Mouse (Mus musculus) intestine, embryonic 14.5 days (tissue): ENCODE measurements around the gene Pole. TPM values are rescaled to one million over a fixed set of nuclear protein-coding genes. Genes with fewer than 3 reads are reported as not detected.

ENCODE experiments used
- ATAC-seq: fragments of 200-750 bp; cut with Nextera tagmentation; replicated peaks from 2 replicates; pipeline ENCODE4 v1.8.0; 2017; ENCODE audit warnings: low read depth, moderate number of reproducible peaks, moderate TSS enrichment, moderate library complexity; ENCODE audit not compliant: low FRiP score, low TSS enrichment
- DNase-seq: peaks from one replicate; pipeline ENCODE4 v3.0.0-alpha.2; 2018; ENCODE audit warnings: low spot score
- H3K27ac ChIP-seq: fragments of 300-500 bp; sonication (generic); 2 replicates; pipeline ENCODE4 v1.5.1; 2014; ENCODE audit warnings: low read depth, mild to moderate bottlenecking, control low read depth
- H3K27me3 ChIP-seq: fragments of 300-500 bp; sonication (generic); replicated peaks from 2 replicates; pipeline ENCODE4 v1.6.1; 2014; ENCODE audit warnings: low read length, control low read depth; ENCODE audit not compliant: control insufficient read depth, insufficient read depth
- H3K36me3 ChIP-seq: fragments of 300-500 bp; sonication (generic); 2 replicates; pipeline ENCODE4 v1.6.1; 2014; ENCODE audit warnings: low read length, control low read depth; ENCODE audit not compliant: control insufficient read depth, insufficient read depth
- H3K4me1 ChIP-seq: fragments of 300-500 bp; sonication (generic); replicated peaks from 2 replicates; pipeline ENCODE4 v1.6.1; 2014; ENCODE audit warnings: low read length, control low read depth, mixed read lengths; ENCODE audit not compliant: control insufficient read depth, insufficient read depth
- H3K4me2 ChIP-seq: fragments of 300-500 bp; sonication (generic); 2 replicates; pipeline ENCODE4 v1.6.1; 2014; ENCODE audit warnings: low read length
- H3K4me3 ChIP-seq: fragments of 300-500 bp; sonication (generic); 2 replicates; pipeline ENCODE4 v1.5.1; 2014; ENCODE audit warnings: low read depth, low read length, control low read depth, mixed read lengths
- H3K9ac ChIP-seq: fragments of 300-500 bp; sonication (generic); 2 replicates; pipeline ENCODE4 v1.6.1; 2014; ENCODE audit warnings: mild to moderate bottlenecking, low read length
- H3K9me3 ChIP-seq: fragments of 300-500 bp; sonication (generic); 2 replicates; pipeline ENCODE4 v1.6.1; 2016; ENCODE audit warnings: low read length, control low read depth; ENCODE audit not compliant: control insufficient read depth
- WGBS: fragments of 180-500 bp; shearing (Covaris S2); extraction: QIAGEN DNeasy Blood & Tissue Kit; methylation state at CpG from one replicate; pipeline ENCODE4 v1.1.7; 2014; 5-methylcytosine and 5-hydroxymethylcytosine counted together
- polyA plus RNA-seq: library from polyadenylated mRNA; unstranded; fragments of >200 nt; fragmentation: Nextera tagmentation; extraction: Ambion mirVana; gene quantifications from 2 replicates; pipeline ENCODE4 v1.2.1, GENCODE M21; 2014

The Pole gene
- polyA plus RNA-seq, 1 experiment from 2014 or later, result 33.3 TPM

GRCm38 (mm10) chr5:110357531-110358179 lies 71.5 kb downstream of the Pole start:
- H3K4me3 ChIP-seq, result no peak overlapping the region
- DNase-seq (peak; percentile 96), ATAC-seq (0 out of 2 replicates have a peak, but pooled peaks have one; percentile 16)
- H3K27me3 ChIP-seq, result peaks cover 11% of the 10 kb centered on the region; the same call in 1 of the 2 replicates
- H3K4me1 ChIP-seq, result no peaks in the 10 kb centered on the region
- H3K9ac ChIP-seq, result no peak overlapping the region
- H3K4me2 ChIP-seq, result no peak overlapping the region
- H3K36me3 ChIP-seq, result no peaks in the 10 kb centered on the region
- H3K9me3 ChIP-seq, result no peaks in the 10 kb centered on the region
- WGBS, result 43% methylated on average over 9 of the region's 9 CpGs
- H3K27ac ChIP-seq, result no peak overlapping the region

DNA sequence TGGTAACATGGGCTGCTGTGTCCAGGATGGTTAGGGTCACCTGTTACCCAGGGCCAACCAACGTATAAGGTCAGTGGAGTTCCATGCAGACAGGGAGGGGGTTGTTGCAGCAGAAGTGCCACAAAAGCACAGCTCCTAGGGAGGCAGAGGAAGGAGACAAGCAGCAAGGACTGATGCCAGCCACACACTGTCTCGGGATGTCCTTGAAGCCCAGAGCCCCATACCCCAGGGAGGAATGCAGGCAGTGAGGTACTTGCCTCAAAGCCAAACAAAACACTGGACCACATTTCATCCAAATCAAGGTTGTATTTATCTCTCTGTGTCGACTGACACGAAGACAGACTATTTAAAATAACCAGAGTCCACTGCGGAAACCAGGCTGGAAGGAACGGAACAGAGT lies 75.4 kb downstream of the Pole start:
- no peaks in the 10 kb centered on the region for H3K27me3 ChIP-seq
- H3K36me3 ChIP-seq, result 0 out of 2 replicates have a peak, but pooled peaks cover 4% of the 10 kb centered on the region
- H3K4me1 ChIP-seq, result peaks cover 5% of the 10 kb centered on the region; the same call in 1 of the 2 replicates
- no peak overlapping the region for H3K9ac ChIP-seq
- ATAC-seq, result no peak
- H3K27ac ChIP-seq, result no peak overlapping the region
- no peaks in the 10 kb centered on the region for H3K9me3 ChIP-seq
- H3K4me2 ChIP-seq, result no peak overlapping the region
- no peak for DNase-seq
- no peak overlapping the region for H3K4me3 ChIP-seq
- WGBS, result 76% methylated on average over 6 of the region's 6 CpGs

- DNase-seq (no peak), ATAC-seq (peak; percentile 26; the same call in 1 of the 2 replicates)
- Histone ChIP-seq H3K27me3 (no peaks in the 10 kb centered on the region), H3K9ac (peak overlapping the region; percentile 31), H3K4me1 (peaks cover 5% of the 10 kb centered on the region; the same call in 1 of the 2 replicates), H3K36me3 (peaks cover 9% of the 10 kb centered on the region; the same call in 1 of the 2 replicates), H3K4me3 (peak overlapping the region; percentile 45), H3K9me3 (no peaks in the 10 kb centered on the region), H3K27ac (no peak overlapping the region), H3K4me2 (peak overlapping the region; percentile 82)
- WGBS, result 3% methylated on average over 28 of the region's 28 CpGs
Observed at GRCm38 (mm10) chr5:110362813-110363178, 76.7 kb downstream of the Pole start.

DNA sequence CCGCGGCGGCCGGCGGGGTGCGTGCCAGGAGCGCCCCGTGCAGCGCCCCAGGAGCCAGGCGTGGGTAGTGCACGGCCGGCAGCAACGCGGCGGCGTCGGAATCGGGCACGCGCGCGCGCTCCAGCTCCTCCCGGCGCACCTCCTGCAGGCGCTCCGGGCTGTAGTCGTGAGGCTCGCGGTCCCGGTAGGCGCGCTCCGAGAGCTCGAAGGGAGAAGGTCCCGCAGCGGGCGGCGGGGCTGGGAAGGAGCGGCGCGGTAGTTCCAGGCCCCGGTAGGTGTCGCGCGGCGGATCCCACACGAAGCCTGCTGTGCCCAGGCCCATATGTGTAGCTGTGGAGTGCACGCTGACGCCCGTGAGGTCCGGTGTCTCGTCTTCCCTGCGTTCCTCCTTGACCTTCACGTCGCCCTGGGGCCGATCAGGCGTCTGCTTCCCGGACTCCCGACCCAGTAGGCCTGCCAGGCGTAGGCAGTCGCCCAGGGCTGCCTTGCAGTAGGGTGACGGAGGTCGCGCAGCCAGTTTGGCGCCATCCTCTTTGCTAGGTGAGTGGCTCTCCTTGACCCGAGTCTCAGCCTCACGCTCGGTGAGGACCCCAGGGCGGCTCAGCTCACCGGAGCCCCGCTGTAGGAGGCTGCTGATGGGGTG lies 77.2 kb downstream of the Pole start:
- H3K4me2 ChIP-seq, result peak overlapping the region; percentile 82
- H3K9ac ChIP-seq, result peak overlapping the region; percentile 31
- DNase-seq (peak; percentile 90), ATAC-seq (peak; percentile 77)
- no peak overlapping the region for H3K27ac ChIP-seq
- H3K9me3 ChIP-seq, result no peaks in the 10 kb centered on the region
- peaks cover 9% of the 10 kb centered on the region; the same call in 1 of the 2 replicates for H3K36me3 ChIP-seq
- H3K4me3 ChIP-seq, result peak overlapping the region; percentile 45
- no peaks in the 10 kb centered on the region for H3K27me3 ChIP-seq
- peaks cover 5% of the 10 kb centered on the region; the same call in 1 of the 2 replicates for H3K4me1 ChIP-seq
- 5% methylated on average over 69 of the region's 72 CpGs for WGBS

DNA sequence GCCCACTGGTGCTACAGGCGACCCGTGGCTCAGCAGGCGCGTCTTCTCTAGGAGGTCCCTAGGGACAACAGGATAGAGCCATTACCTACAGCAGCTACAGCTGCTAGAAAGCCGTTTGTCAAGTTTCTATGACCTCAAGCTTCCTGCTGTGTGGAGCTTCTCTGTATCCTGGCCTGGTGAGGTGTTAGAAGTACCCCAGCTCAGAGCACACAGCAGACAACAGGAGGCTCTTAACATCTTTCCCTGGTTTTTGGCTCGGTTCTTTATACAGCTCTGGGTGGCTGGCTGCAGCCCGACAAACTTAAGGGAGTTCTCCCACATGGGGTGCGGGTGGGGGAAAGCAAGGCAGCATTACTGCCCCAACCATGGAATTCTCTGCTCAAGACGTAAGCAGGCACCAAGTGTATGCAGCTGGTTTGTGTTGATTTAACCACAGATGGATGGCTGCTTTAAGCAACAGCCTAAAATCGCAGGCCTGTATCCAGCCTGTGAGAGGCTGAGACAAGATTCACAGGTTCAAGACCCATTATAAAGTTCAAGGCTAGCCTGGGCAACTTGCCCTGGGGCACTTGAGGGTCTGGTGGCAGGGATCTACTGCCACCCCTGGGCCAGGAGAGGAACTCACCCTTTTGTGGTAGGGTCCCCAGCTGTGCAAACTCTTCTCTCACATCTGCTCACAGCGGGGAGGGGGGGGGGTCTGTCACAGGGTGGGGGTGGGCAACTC lies 77.9 kb downstream of the Pole start:
- ATAC-seq (peak; percentile 46; the same call in 1 of the 2 replicates), DNase-seq (no peak)
- H3K27ac ChIP-seq, result no peak overlapping the region
- H3K36me3 ChIP-seq, result peaks cover 15% of the 10 kb centered on the region
- 42% methylated on average over 11 of the region's 11 CpGs for WGBS
- peak overlapping the region; percentile 45 for H3K4me3 ChIP-seq
- H3K9me3 ChIP-seq, result no peaks in the 10 kb centered on the region
- peaks cover 5% of the 10 kb centered on the region; the same call in 1 of the 2 replicates for H3K4me1 ChIP-seq
- H3K27me3 ChIP-seq, result no peaks in the 10 kb centered on the region
- peak overlapping the region; percentile 82 for H3K4me2 ChIP-seq
- peak overlapping the region; percentile 31; the same call in 1 of the 2 replicates for H3K9ac ChIP-seq

DNA sequence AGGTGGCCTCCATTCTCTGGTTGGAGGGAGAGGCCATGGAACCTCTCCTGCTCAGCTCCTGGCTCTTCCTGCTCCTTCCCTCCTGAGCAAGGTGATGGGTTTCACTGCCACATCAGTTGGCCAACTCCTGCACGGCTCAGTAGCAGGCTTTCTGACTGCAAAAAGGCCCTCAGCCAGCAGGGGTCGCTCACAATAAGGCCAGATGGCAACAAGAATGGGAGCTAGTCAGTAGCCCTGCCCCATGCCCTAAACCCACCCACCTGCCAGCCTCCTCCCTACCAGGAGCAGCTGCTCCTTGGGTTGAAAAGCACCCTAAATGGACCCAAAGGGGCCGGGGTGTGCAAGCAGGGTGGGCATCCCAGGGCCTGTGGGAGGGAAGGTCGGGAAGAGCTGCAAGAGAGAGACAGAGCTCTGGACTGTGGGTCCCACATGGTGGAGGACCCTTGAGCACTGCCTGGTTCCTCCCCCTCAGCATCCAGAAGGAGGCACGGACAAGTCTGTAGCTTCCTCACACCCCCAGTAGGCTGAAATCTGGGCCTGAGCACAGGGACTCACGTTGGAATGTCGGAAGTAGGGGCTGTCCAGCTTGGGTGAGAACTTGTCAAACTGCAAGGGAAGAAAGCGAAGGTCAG lies 90.8 kb downstream of the Pole start:
- no peak overlapping the region for H3K4me3 ChIP-seq
- peaks cover 16% of the 10 kb centered on the region; the same call in 1 of the 2 replicates for H3K36me3 ChIP-seq
- no peak overlapping the region for H3K27ac ChIP-seq
- no peak overlapping the region for H3K9ac ChIP-seq
- no peak overlapping the region for H3K4me2 ChIP-seq
- ATAC-seq, result no peak; the same call in 1 of the 2 replicates
- H3K4me1 ChIP-seq, result no peaks in the 10 kb centered on the region
- 57% methylated on average over 8 of the region's 8 CpGs for WGBS
- H3K27me3 ChIP-seq, result no peaks in the 10 kb centered on the region
- DNase-seq, result peak; percentile 89
- H3K9me3 ChIP-seq, result no peaks in the 10 kb centered on the region

GRCm38 (mm10) chr5:110378181-110378583 lies 92.1 kb downstream of the Pole start:
- H3K9ac ChIP-seq, result no peak overlapping the region
- no peak overlapping the region for H3K4me3 ChIP-seq
- peaks cover 16% of the 10 kb centered on the region; the same call in 1 of the 2 replicates for H3K36me3 ChIP-seq
- H3K9me3 ChIP-seq, result no peaks in the 10 kb centered on the region
- no peak overlapping the region for H3K4me2 ChIP-seq
- H3K27ac ChIP-seq, result no peak overlapping the region
- H3K4me1 ChIP-seq, result no peaks in the 10 kb centered on the region
- ATAC-seq (no peak), DNase-seq (no peak)
- 39% methylated on average over 16 of the region's 20 CpGs for WGBS
- no peaks in the 10 kb centered on the region for H3K27me3 ChIP-seq

- WGBS, result 92% methylated on average over 15 of the region's 15 CpGs
- no peak for ATAC-seq
- peaks cover 13% of the 10 kb centered on the region; the same call in 1 of the 2 replicates for H3K36me3 ChIP-seq
Observed at GRCm38 (mm10) chr5:110379086-110379485, 93.0 kb downstream of the Pole start.

More at GRCm38 (mm10) chr5:110379086-110379485, 93.0 kb downstream of the Pole start:
- no peak overlapping the region for H3K4me3 ChIP-seq
- H3K4me1 ChIP-seq, result no peaks in the 10 kb centered on the region
- no peak overlapping the region for H3K9ac ChIP-seq
- no peak overlapping the region for H3K4me2 ChIP-seq
- no peaks in the 10 kb centered on the region for H3K9me3 ChIP-seq
- DNase-seq, result no peak
- no peaks in the 10 kb centered on the region for H3K27me3 ChIP-seq
- H3K27ac ChIP-seq, result no peak overlapping the region
